Comparison of ENCODE assay signal across 12 mouse cellular contexts in genomic region chr17:64288000-64288399, GRCm38 (mm10). TPM values are rescaled to one million over a fixed set of nuclear protein-coding genes. Genes with fewer than 3 reads are reported as not detected.
DNase-seq lines count a peak whose midpoint lies in the region; ATAC-seq lines count a peak whose summit lies in the region.
"Had no signal": no experiment of that assay in that cellular context is flagged by ENCODE, and none has a peak within 500 bp of the region (broad histone marks: within the 10 kb centered on the region; RNA-seq: fewer than 3 reads in every experiment).

No protein-coding gene starts in this region.

- no peak for ATAC-seq in inflammation-experienced regulatory T-cells, adult 6 months
- ATAC-seq: intestine, embryonic 15.5 days; midbrain, embryonic 13.5 days had no signal

- DNase-seq in layer of hippocampus, adult 18-20 months (ENCODE audit: low spot score in 2 of 2) = peak; percentile 28 to 68
- DNase-seq in layer of hippocampus, postnatal 10 days (ENCODE audit: low spot score in 2 of 2) = no peak
- DNase-seq in right cerebral cortex, postnatal 25 days = peak; percentile 28
- no peak for DNase-seq in right cerebral cortex, postnatal 10 days (ENCODE audit: low spot score in 2 of 2)
- peak; percentile 59 for DNase-seq in cerebellum, adult 9-10 months
- no peak for DNase-seq in gastrocnemius, postnatal 25 days
- DNase-seq: adrenal gland, postnatal 25 days; lung, adult 2 months; lung, postnatal 4 days had no signal

RNA-seq across cellular contexts. Expression of gene Pja2, which starts 43.7 kb away (rescaled TPM):
- total RNA-seq in layer of hippocampus, adult 18-20 months (2021) = 100 to 1,000 TPM; 453 to 467 TPM
- total RNA-seq in layer of hippocampus, postnatal 10 days (2021) = 100 to 1,000 TPM; 346 to 360 TPM
- 10 to 100 TPM; 86.0 to 89.6 TPM for total RNA-seq in gastrocnemius, postnatal 25 days (2021)
- 10 to 100 TPM; 17.5 to 40.4 (median 34.4) TPM for polyA plus RNA-seq in inflammation-experienced regulatory T-cells, adult 6 months (2017; shearing (Covaris generic))

Comparison
In these comparisons a context has a peak if more than half of its experiments do, and no peak if none do; other contexts are left out.
1. DNase-seq: peak in layer of hippocampus, adult 18-20 months (2 of 2), right cerebral cortex, postnatal 25 days (single experiment) and cerebellum, adult 9-10 months (single experiment); none in layer of hippocampus, postnatal 10 days (0 of 2), right cerebral cortex, postnatal 10 days (0 of 2) and gastrocnemius, postnatal 25 days (single experiment).